Mouse (Mus musculus) MEL (cell line): ENCODE data around the gene Taldo1. TPM values are rescaled to one million over a fixed set of nuclear protein-coding genes. Genes with fewer than 3 reads are reported as not detected.

Experiments used
- DNase-seq: peaks from one replicate; pipeline ENCODE4 v3.0.0; 2011; ENCODE audit warnings: low read depth, low spot score
- H3K27ac ChIP-seq: 2 replicates; pipeline ENCODE4 v1.5.1; 2012; ENCODE audit warnings: low read depth, mild to moderate bottlenecking, control low read depth, low read length, moderate library complexity; ENCODE audit not compliant: control insufficient read depth
- H3K27me3 ChIP-seq, 2 experiments: fragments of 150-350 bp in 1 of 2; sonication (generic) in 1 of 2; 2 replicates each; pipeline ENCODE4 v1.6.1; 2012; ENCODE audit warnings: low read length in 2 of 2, mild to moderate bottlenecking in 2 of 2, improper control_type of control experiment in 1 of 2, moderate library complexity in 1 of 2; ENCODE audit not compliant: insufficient read depth in 2 of 2, control insufficient read depth in 1 of 2
- H3K36me3 ChIP-seq, 2 experiments: 2 replicates each; pipeline ENCODE4 v1.6.1; 2012 to 2014; ENCODE audit warnings: low read length in 2 of 2, improper control_type of control experiment in 1 of 2, inconsistent platforms in 1 of 2, mild to moderate bottlenecking in 1 of 2; ENCODE audit not compliant: insufficient read depth in 2 of 2, control insufficient read depth in 1 of 2
- H3K4me1 ChIP-seq, 2 experiments: fragments of 150-350 bp in 1 of 2; sonication (generic) in 1 of 2; 2 replicates each; pipeline ENCODE4 v1.6.1; 2012; ENCODE audit warnings: low read length in 2 of 2, improper control_type of control experiment in 1 of 2, mild to moderate bottlenecking in 1 of 2; ENCODE audit not compliant: insufficient read depth in 2 of 2, control insufficient read depth in 1 of 2
- H3K4me3 ChIP-seq, 2 experiments: fragments of 150-350 bp in 1 of 2; sonication (generic) in 1 of 2; 2 replicates each; pipeline ENCODE4 v1.5.1; 2012; ENCODE audit warnings: low read depth in 2 of 2, low read length in 2 of 2, mild to moderate bottlenecking in 2 of 2, moderate library complexity in 2 of 2, control low read depth in 1 of 2, improper control_type of control experiment in 1 of 2; ENCODE audit not compliant: control insufficient read depth in 1 of 2, insufficient read depth in 1 of 2
- H3K79me2 ChIP-seq: 2 replicates; pipeline ENCODE4 v1.6.1; 2012; ENCODE audit warnings: mild to moderate bottlenecking, low read length, moderate library complexity; ENCODE audit not compliant: control insufficient read depth, poor library complexity, insufficient read depth
- H3K9ac ChIP-seq: 2 replicates; pipeline ENCODE4 v1.6.1; 2012; ENCODE audit warnings: low read depth, mild to moderate bottlenecking, control low read depth, low read length, moderate library complexity; ENCODE audit not compliant: control insufficient read depth, poor library complexity, severe bottlenecking
- H3K9me3 ChIP-seq: fragments of 150-350 bp; sonication (generic); replicated peaks from 2 replicates; pipeline ENCODE4 v1.6.1; 2012; ENCODE audit warnings: mild to moderate bottlenecking, low read length, improper control_type of control experiment, moderate library complexity; ENCODE audit not compliant: insufficient read depth
- CHD1 ChIP-seq: IDR thresholded peaks from 2 replicates; pipeline ENCODE4 v1.6.1; 2012; ENCODE audit warnings: low read depth, mild to moderate bottlenecking, inconsistent platforms, low read length, improper control_type of control experiment
- CHD2 ChIP-seq: IDR thresholded peaks from 2 replicates; pipeline ENCODE4 v1.6.1; 2011; ENCODE audit warnings: low read length, improper control_type of control experiment
- CTCF ChIP-seq, 3 experiments: IDR thresholded peaks in 2 of 3; conservative IDR thresholded peaks in 1 of 3; 2 replicates each; pipeline ENCODE4 v1.5.1; 2011 to 2012; ENCODE audit warnings: low read length in 3 of 3, low read depth in 2 of 3, mild to moderate bottlenecking in 2 of 3, improper control_type of control experiment in 1 of 3, inconsistent platforms in 1 of 3, mixed read lengths in 1 of 3, moderate library complexity in 1 of 3; ENCODE audit not compliant: control insufficient read depth in 1 of 3, insufficient read depth in 1 of 3, poor library complexity in 1 of 3, severe bottlenecking in 1 of 3
- E2F4 ChIP-seq: IDR thresholded peaks from 2 replicates; pipeline ENCODE4 v1.6.1; 2011; ENCODE audit warnings: low read depth, low read length, improper control_type of control experiment, borderline replicate concordance
- ELF1 ChIP-seq: IDR thresholded peaks from 2 replicates; pipeline ENCODE4 v1.6.1; 2014; ENCODE audit warnings: low read depth, mild to moderate bottlenecking, inconsistent platforms, low read length, improper control_type of control experiment, moderate library complexity
- EP300 ChIP-seq, 2 experiments: IDR thresholded peaks; 2 replicates each; pipeline ENCODE4 v1.6.1; 2011; ENCODE audit warnings: improper control_type of control experiment in 2 of 2, low read length in 2 of 2, low read depth in 1 of 2, mild to moderate bottlenecking in 1 of 2
- ETS1 ChIP-seq: IDR thresholded peaks from 2 replicates; pipeline ENCODE4 v1.6.1; 2012; ENCODE audit warnings: low read depth, mild to moderate bottlenecking, inconsistent platforms, low read length, improper control_type of control experiment, moderate library complexity
- GATA1 ChIP-seq: IDR thresholded peaks from 2 replicates; pipeline ENCODE4 v1.6.1; 2011; ENCODE audit warnings: low read depth, low read length, improper control_type of control experiment
- JUND ChIP-seq: IDR thresholded peaks from 2 replicates; pipeline ENCODE4 v1.6.1; 2011; ENCODE audit warnings: low read depth, mild to moderate bottlenecking, improper control_type of control experiment, low read length
- KAT2A ChIP-seq: conservative IDR thresholded peaks from 2 replicates; pipeline ENCODE4 v1.6.1; 2012; ENCODE audit warnings: low read depth, low read length, improper control_type of control experiment, inconsistent platforms
- MAFK ChIP-seq: IDR thresholded peaks from 2 replicates; pipeline ENCODE4 v1.6.1; 2011; ENCODE audit warnings: low read depth, mild to moderate bottlenecking, low read length, improper control_type of control experiment, borderline replicate concordance
- MYB ChIP-seq: IDR thresholded peaks from 2 replicates; pipeline ENCODE4 v1.6.1; 2011; ENCODE audit warnings: mild to moderate bottlenecking, low read depth, low read length, improper control_type of control experiment
- MYC ChIP-seq: IDR thresholded peaks from 2 replicates; pipeline ENCODE4 v1.6.1; 2011; ENCODE audit warnings: low read depth, mild to moderate bottlenecking, low read length, improper control_type of control experiment, moderate library complexity
- NELFE ChIP-seq: IDR thresholded peaks from 2 replicates; pipeline ENCODE4 v1.6.1; 2011; ENCODE audit warnings: low read depth, low read length, improper control_type of control experiment
- NRF1 ChIP-seq: IDR thresholded peaks from 2 replicates; pipeline ENCODE4 v1.6.1; 2014; ENCODE audit warnings: low read depth, mild to moderate bottlenecking, inconsistent platforms, low read length, improper control_type of control experiment, moderate library complexity; ENCODE audit not compliant: poor library complexity, insufficient read depth, severe bottlenecking
- POLR2A ChIP-seq, 2 experiments: IDR thresholded peaks; 2 replicates each; pipeline ENCODE4 v1.6.1; 2011 to 2012; ENCODE audit warnings: low read length in 2 of 2, mild to moderate bottlenecking in 2 of 2, control low read depth in 1 of 2, improper control_type of control experiment in 1 of 2, low read depth in 1 of 2, moderate library complexity in 1 of 2; ENCODE audit not compliant: control insufficient read depth in 1 of 2, insufficient read depth in 1 of 2, poor library complexity in 1 of 2
- POLR2AphosphoS2 ChIP-seq: IDR thresholded peaks from 2 replicates; pipeline ENCODE4 v1.6.1; 2011; ENCODE audit warnings: low read length, improper control_type of control experiment
- POLR2AphosphoS5 ChIP-seq: IDR thresholded peaks from 2 replicates; pipeline ENCODE4 v1.6.1; 2012; ENCODE audit warnings: low read depth, borderline replicate concordance, mild to moderate bottlenecking, inconsistent platforms, low read length, moderate library complexity, mixed read lengths
- RAD21 ChIP-seq: IDR thresholded peaks from 2 replicates; pipeline ENCODE4 v1.6.1; 2011; ENCODE audit warnings: mild to moderate bottlenecking, low read depth, low read length, improper control_type of control experiment
- RCOR1 ChIP-seq: IDR thresholded peaks from 2 replicates; pipeline ENCODE4 v1.6.1; 2012; ENCODE audit warnings: low read depth, mild to moderate bottlenecking, inconsistent platforms, low read length, improper control_type of control experiment
- SMC3 ChIP-seq: IDR thresholded peaks from 2 replicates; pipeline ENCODE4 v1.6.1; 2011; ENCODE audit warnings: low read depth, low read length, improper control_type of control experiment
- TAL1 ChIP-seq: IDR thresholded peaks from 2 replicates; pipeline ENCODE4 v1.6.1; 2012; ENCODE audit warnings: mild to moderate bottlenecking, inconsistent platforms, low read length, moderate library complexity, mixed read lengths
- TBP ChIP-seq: IDR thresholded peaks from 2 replicates; pipeline ENCODE4 v1.8.0; 2011; ENCODE audit warnings: low read depth, low read length, improper control_type of control experiment
- TCF12 ChIP-seq: IDR thresholded peaks from 2 replicates; pipeline ENCODE4 v1.6.1; 2014; ENCODE audit warnings: low read depth, mild to moderate bottlenecking, inconsistent platforms, low read length, improper control_type of control experiment, moderate library complexity
- UBTF ChIP-seq: IDR thresholded peaks from 2 replicates; pipeline ENCODE4 v1.6.1; 2012; ENCODE audit warnings: low read depth, mild to moderate bottlenecking, inconsistent platforms, low read length, improper control_type of control experiment, moderate library complexity, borderline replicate concordance; ENCODE audit not compliant: insufficient read depth
- USF1 ChIP-seq: IDR thresholded peaks from 2 replicates; pipeline ENCODE4 v1.6.1; 2014; ENCODE audit warnings: low read depth, mild to moderate bottlenecking, inconsistent platforms, low read length, improper control_type of control experiment, moderate library complexity
- ZC3H11A ChIP-seq: IDR thresholded peaks from 2 replicates; pipeline ENCODE4 v1.6.1; 2012; ENCODE audit warnings: low read depth, mild to moderate bottlenecking, inconsistent platforms, low read length, improper control_type of control experiment
- ZNF384 ChIP-seq: IDR thresholded peaks from 2 replicates; pipeline ENCODE4 v1.6.1; 2012; ENCODE audit warnings: low read depth, mild to moderate bottlenecking, inconsistent platforms, low read length, improper control_type of control experiment
- polyA plus RNA-seq, 2 experiments: library from polyadenylated mRNA; stranded (reverse) in 1 of 2; unstranded in 1 of 2; fragments of >175 nt in 1 of 2; fragments of >200 nt in 1 of 2; gene quantifications; 2 replicates each; pipeline versions ENCODE4 v1.2.1 to v1.2.4; 2012; ENCODE audit warnings: low replicate concordance in 2 of 2, low read depth in 1 of 2; ENCODE audit not compliant: insufficient read length in 2 of 2, insufficient read depth in 1 of 2, missing spikeins in 1 of 2
- total RNA-seq: library from RNA; depleted of rRNA; stranded (reverse); fragments of 300-350 nt; gene quantifications from 2 replicates; pipeline ENCODE4 v1.2.3, GENCODE M21; 2012

Taldo1 gene
- total and polyA plus RNA-seq, 3 experiments: 298 to 415 TPM; not detected in 1

DNA sequence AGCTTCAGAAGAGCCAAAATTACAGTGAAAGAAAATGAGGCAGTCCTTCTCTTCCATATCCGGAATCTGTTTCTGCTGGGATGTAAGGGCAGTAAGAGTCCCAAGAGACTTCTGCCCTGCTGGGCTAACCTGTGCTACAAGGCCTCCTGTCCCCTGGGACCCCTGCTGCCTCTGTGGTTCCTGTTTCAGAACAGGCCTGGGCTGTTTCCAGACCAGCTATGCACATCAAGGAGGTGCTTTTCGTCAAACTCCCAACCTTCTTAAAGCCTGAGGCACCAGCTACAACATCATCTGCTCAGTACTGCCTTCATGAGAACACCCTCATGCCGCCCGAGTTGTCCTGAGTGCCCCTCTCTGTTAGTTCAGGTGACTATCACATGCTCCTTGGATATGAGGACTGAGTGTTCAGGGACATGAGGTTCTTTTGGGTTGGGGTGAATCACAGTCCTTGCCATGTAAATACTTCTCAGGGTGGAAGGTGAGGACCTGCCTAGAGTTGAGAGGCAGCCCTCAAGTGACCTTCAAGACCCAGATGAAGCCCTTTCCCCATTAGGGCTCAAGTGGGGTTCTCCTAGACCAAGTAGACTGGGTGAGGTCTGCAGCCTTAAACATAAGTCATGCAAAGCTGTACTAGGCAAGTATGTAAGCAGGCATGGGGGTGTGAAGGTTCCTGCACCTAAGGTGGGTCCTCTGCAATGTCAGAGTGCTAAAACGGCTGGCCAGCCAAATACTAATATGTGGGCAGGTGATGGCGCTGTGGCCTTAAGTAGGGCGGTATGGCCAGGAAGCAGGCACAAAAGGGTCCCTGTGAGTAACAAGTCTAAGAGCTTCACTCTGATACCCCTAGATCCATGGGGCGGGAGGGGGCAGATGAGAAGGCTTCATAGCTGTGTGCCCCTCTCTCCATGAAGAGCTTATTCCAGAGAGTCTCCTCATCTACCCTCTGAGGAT lies 26.0 kb downstream of the Taldo1 start:
- peak overlapping the region; percentile 47; the same call in 1 of the 2 replicates for H3K9ac ChIP-seq
- peak overlapping the region in 1 of 2 experiments; percentile 33; a peak in 3 of 4 replicates for H3K4me3 ChIP-seq
- peaks cover 0 to 13% of the 10 kb centered on the region in 2 experiments; a peak in 2 of 4 replicates for H3K36me3 ChIP-seq
- H3K9me3 ChIP-seq: no peaks in the 10 kb centered on the region
- H3K79me2 ChIP-seq: peaks cover 4% of the 10 kb centered on the region; the same call in 1 of the 2 replicates
- peak; percentile 23; the same call in 1 of the 2 replicates for TF ChIP-seq SMC3
- TF ChIP-seq RAD21: peak; percentile 27
- no peak for TF ChIP-seq TBP
- peak in 2 of 3 experiments; percentile 26 to 27; a peak in 2 of 6 replicates for TF ChIP-seq CTCF (IDR thresholded peaks at IDR 0.05 in 2 of 3, conservative IDR thresholded peaks at IDR 0.05 in 1 of 3; ENCODE audit: control insufficient read depth in 1 of 3, insufficient read depth in 1 of 3, low read depth in 2 of 3, low read length in 3 of 3, poor library complexity in 1 of 3, severe bottlenecking in 1 of 3)
- no peak for TF ChIP-seq CHD2
- TF ChIP-seq ZC3H11A: no peak
- TF ChIP-seq TAL1: no peak
- TF ChIP-seq, all 39 proteins: peak for 3
- peaks cover 5 to 18% of the 10 kb centered on the region in 2 experiments; a peak in 3 of 4 replicates for H3K4me1 ChIP-seq
- DNase-seq: no peak
- no peak overlapping the region for H3K27ac ChIP-seq
- H3K27me3 ChIP-seq: no peaks in the 10 kb centered on the region

GRCm38 (mm10) chr7:141418970-141419369 lies 27.0 kb downstream of the Taldo1 start:
- no peak overlapping the region for H3K27ac ChIP-seq
- H3K27me3 ChIP-seq: no peaks in the 10 kb centered on the region; a peak in 1 of 4 replicates
- peak overlapping the region; percentile 7 to 33 for H3K4me3 ChIP-seq
- TF ChIP-seq RAD21 (no peak), POLR2AphosphoS2 (no peak), TAL1 (0 out of 2 replicates have a peak, but pooled peaks have one; percentile 4), KAT2A (no peak), ETS1 (no peak), POLR2AphosphoS5 (no peak), MYC (0 out of 2 replicates have a peak, but pooled peaks have one; percentile 30), NELFE (no peak), MAFK (no peak), UBTF (no peak), CTCF (IDR thresholded peaks at IDR 0.05 in 2 of 3, conservative IDR thresholded peaks at IDR 0.05 in 1 of 3; ENCODE audit: control insufficient read depth in 1 of 3, insufficient read depth in 1 of 3, low read depth in 2 of 3, low read length in 3 of 3, poor library complexity in 1 of 3, severe bottlenecking in 1 of 3) (no peak), POLR2A (IDR thresholded peaks at IDR 0.05; ENCODE audit: control insufficient read depth in 1 of 2, insufficient read depth in 1 of 2, low read depth in 1 of 2, low read length in 2 of 2, poor library complexity in 1 of 2) (no peak), E2F4 (no peak), CHD1 (no peak), GATA1 (no peak), MYB (no peak), TCF12 (no peak), ZC3H11A (no peak), RCOR1 (no peak), NRF1 (no peak), SMC3 (no peak), ZNF384 (no peak), ELF1 (peak; percentile 28; the same call in 1 of the 2 replicates), JUND (no peak), EP300 (IDR thresholded peaks at IDR 0.05; ENCODE audit: low read depth in 1 of 2, low read length in 2 of 2) (no peak), USF1 (no peak)

More at GRCm38 (mm10) chr7:141418970-141419369, 27.0 kb downstream of the Taldo1 start:
- Histone ChIP-seq H3K4me1 (peaks cover 5 to 15% of the 10 kb centered on the region in 2 experiments; a peak in 3 of 4 replicates), H3K36me3 (peaks cover 0 to 11% of the 10 kb centered on the region in 2 experiments; a peak in 2 of 4 replicates), H3K9ac (peak overlapping the region; percentile 47), H3K79me2 (no peaks in the 10 kb centered on the region; the same call in 1 of the 2 replicates), H3K9me3 (no peaks in the 10 kb centered on the region)
- DNase-seq: peak; percentile 93
